Mouse (Mus musculus): ENCODE measurements at regions not wholly inside any gene's neighbourhood (a gene's known extent, or its start where the extent isn't known, plus 50 kb on each side); places are given as distances from the start of the nearest gene placed in this dataset.

DNA sequence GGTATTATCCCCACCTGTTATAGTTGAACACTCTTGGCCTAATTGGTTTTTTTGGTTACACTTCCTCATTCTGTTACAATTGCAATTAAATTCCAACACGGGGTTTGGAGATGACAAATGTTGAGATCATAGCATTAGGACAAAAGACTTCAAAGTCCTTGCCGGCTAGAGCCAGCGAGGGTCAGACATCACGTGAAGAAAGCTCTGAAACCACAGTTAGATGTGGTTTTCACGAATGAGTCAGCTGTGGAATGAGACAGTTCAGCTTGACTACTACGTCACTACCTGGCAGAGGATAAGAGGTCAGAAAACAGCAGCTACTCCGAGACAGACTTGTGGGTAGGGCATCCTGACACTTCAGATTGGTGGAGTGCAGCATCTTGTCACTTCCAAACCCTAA lies 55.5 kb upstream of the Trio start:
- H3K27me3 ChIP-seq (ENCODE audit: control insufficient read depth, insufficient read depth, insufficient read length), result no peaks in the 10 kb centered on the region
- H3K4me3 ChIP-seq, result no peak overlapping the region
- no peaks in the 10 kb centered on the region for H3K79me2 ChIP-seq (ENCODE audit: control insufficient read depth, insufficient read depth)
- H3K36me3 ChIP-seq (ENCODE audit: control insufficient read depth, insufficient read depth), result no peaks in the 10 kb centered on the region
- H3K4me2 ChIP-seq (ENCODE audit: low read depth), result peak overlapping the region; percentile 40
- TF ChIP-seq USF1 (IDR thresholded peaks at IDR 0.05; ENCODE audit: low read depth), result peak; percentile 99
- TF ChIP-seq MYOD1 (IDR thresholded peaks at IDR 0.05; ENCODE audit: control insufficient read depth in 1 of 3, insufficient read length in 2 of 3, low read depth in 2 of 3), result peak in 2 of 3 experiments; percentile 56 to 79
- TF ChIP-seq E2F4 (IDR thresholded peaks at IDR 0.05; ENCODE audit: insufficient read depth), result no peak
- no peak for TF ChIP-seq TCF3 (IDR thresholded peaks at IDR 0.05; ENCODE audit: insufficient read length, low read depth)
- TF ChIP-seq POLR2AphosphoS2 (IDR thresholded peaks at IDR 0.05; ENCODE audit: insufficient read length, low read depth), result no peak
- peak; percentile 18 for TF ChIP-seq SRF (IDR thresholded peaks at IDR 0.05; ENCODE audit: control insufficient read depth, insufficient read length, low read depth)
- no peak for TF ChIP-seq REST (IDR thresholded peaks at IDR 0.05; ENCODE audit: insufficient read depth, insufficient read length)
- TF ChIP-seq MYOG (IDR thresholded peaks at IDR 0.05; ENCODE audit: control insufficient read depth in 1 of 3, insufficient read depth in 1 of 3, insufficient read length in 2 of 3, low read depth in 2 of 3), result peak in 1 of 3 experiments; percentile 45
- TF ChIP-seq MAX (IDR thresholded peaks at IDR 0.05; ENCODE audit: low read depth), result no peak
- 0 out of 2 replicates have a peak, but pooled peaks have one; percentile 39 for TF ChIP-seq CEBPB (IDR thresholded peaks at IDR 0.05; ENCODE audit: insufficient read depth, poor library complexity, severe bottlenecking)
- TF ChIP-seq TCF12 (IDR thresholded peaks at IDR 0.05; ENCODE audit: insufficient read depth, poor library complexity, severe bottlenecking), result peak; percentile 55
- no peak for TF ChIP-seq POLR2A (IDR thresholded peaks at IDR 0.05; ENCODE audit: insufficient read length, low read depth)
- H3ac ChIP-seq (ENCODE audit: control insufficient read depth, insufficient read length), result no peak overlapping the region

DNA sequence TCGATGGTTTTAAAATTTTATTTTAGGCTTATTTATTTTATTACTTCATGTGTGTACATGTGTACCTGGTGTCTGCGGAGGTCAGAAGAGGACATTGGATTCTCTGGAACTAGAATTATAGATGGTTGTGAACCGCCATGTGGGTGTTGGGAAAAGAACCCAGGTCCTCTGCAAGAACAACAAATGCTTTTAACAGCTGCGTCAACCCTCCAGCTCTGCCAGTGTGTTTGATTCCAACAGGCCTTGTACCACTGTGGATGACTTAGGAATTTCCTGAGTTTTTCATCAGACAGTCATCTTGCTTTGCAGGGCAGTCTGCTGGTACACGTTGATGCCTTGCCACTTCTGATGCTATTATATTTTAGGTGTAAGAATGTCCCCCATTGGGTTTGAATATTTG lies 56.8 kb upstream of the Trio start:
- Histone ChIP-seq H3K27me3 (ENCODE audit: control insufficient read depth, insufficient read depth, insufficient read length) (no peaks in the 10 kb centered on the region), H3ac (ENCODE audit: control insufficient read depth, insufficient read length) (no peak overlapping the region), H3K4me2 (ENCODE audit: low read depth) (no peak overlapping the region), H3K79me2 (ENCODE audit: control insufficient read depth, insufficient read depth) (no peaks in the 10 kb centered on the region), H3K4me3 (no peak overlapping the region), H3K36me3 (ENCODE audit: control insufficient read depth, insufficient read depth) (no peaks in the 10 kb centered on the region)
- TF ChIP-seq SRF (IDR thresholded peaks at IDR 0.05; ENCODE audit: control insufficient read depth, insufficient read length, low read depth), result no peak
- TF ChIP-seq REST (IDR thresholded peaks at IDR 0.05; ENCODE audit: insufficient read depth, insufficient read length), result no peak
- TF ChIP-seq MYOG (IDR thresholded peaks at IDR 0.05; ENCODE audit: control insufficient read depth in 1 of 3, insufficient read depth in 1 of 3, insufficient read length in 2 of 3, low read depth in 2 of 3), result peak in 2 of 3 experiments; percentile 33 to 59
- TF ChIP-seq CEBPB (IDR thresholded peaks at IDR 0.05; ENCODE audit: insufficient read depth, poor library complexity, severe bottlenecking), result no peak
- TF ChIP-seq TCF12 (IDR thresholded peaks at IDR 0.05; ENCODE audit: insufficient read depth, poor library complexity, severe bottlenecking), result peak; percentile 66
- TF ChIP-seq TCF3 (IDR thresholded peaks at IDR 0.05; ENCODE audit: insufficient read length, low read depth), result no peak
- TF ChIP-seq MYOD1 (IDR thresholded peaks at IDR 0.05; ENCODE audit: control insufficient read depth in 1 of 3, insufficient read length in 2 of 3, low read depth in 2 of 3), result peak in 2 of 3 experiments; percentile 65 to 77

DNA sequence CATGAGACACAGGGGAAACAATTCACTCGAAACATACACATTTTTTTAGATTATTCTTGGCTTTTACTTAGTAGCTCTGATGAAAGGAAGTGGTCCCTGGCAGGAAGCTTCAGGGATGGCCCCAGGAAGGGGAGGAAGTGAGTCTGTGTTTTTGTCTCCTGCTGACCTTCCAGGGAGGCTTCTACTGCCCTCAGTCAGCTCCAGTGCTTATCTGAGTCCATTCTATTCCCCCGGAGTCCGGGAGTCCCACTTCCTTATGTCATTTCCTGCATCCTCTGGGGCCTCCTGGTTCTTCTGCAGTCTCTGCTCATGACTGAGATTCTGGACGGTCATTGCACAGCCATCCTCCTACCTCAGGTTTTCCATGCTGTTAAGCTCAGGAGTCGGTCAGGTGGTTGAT lies 80.3 kb upstream of the Trio start:
- no peak overlapping the region for H3K4me3 ChIP-seq
- TF ChIP-seq USF1 (IDR thresholded peaks at IDR 0.05; ENCODE audit: low read depth), result no peak
- no peak for TF ChIP-seq CEBPB (IDR thresholded peaks at IDR 0.05; ENCODE audit: insufficient read depth, poor library complexity, severe bottlenecking)
- no peak for TF ChIP-seq POLR2AphosphoS2 (IDR thresholded peaks at IDR 0.05; ENCODE audit: insufficient read length, low read depth)
- no peak for TF ChIP-seq REST (IDR thresholded peaks at IDR 0.05; ENCODE audit: insufficient read depth, insufficient read length)
- TF ChIP-seq TCF3 (IDR thresholded peaks at IDR 0.05; ENCODE audit: insufficient read length, low read depth), result no peak
- H3K27me3 ChIP-seq (ENCODE audit: control insufficient read depth, insufficient read depth, insufficient read length), result no peaks in the 10 kb centered on the region
- no peak overlapping the region for H3K4me2 ChIP-seq (ENCODE audit: low read depth)
- no peak overlapping the region for H3ac ChIP-seq (ENCODE audit: control insufficient read depth, insufficient read length)
- no peaks in the 10 kb centered on the region for H3K36me3 ChIP-seq (ENCODE audit: control insufficient read depth, insufficient read depth)
- H3K79me2 ChIP-seq (ENCODE audit: control insufficient read depth, insufficient read depth), result no peaks in the 10 kb centered on the region

DNA sequence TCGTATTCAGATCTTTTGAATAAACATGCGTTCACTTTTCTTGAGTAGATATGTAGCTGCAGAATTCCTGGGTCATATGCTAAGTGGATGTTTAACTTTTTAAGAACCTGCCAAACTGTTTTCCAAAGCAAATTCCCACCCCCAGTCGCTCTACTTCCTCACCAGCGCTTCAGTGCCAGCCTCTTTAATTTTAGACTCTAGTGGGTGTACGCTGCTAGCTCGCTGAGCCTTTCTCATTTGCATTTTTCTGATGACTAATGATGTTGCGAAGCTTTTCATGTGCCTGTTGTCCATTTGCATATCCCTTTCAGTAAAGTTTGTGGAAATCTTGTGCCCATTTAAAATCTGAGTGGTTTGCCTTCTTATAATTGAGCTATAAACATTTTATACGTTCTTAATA lies 84.3 kb upstream of the Trio start:
- H3K36me3 ChIP-seq (ENCODE audit: control insufficient read depth, insufficient read depth), result no peaks in the 10 kb centered on the region
- H3ac ChIP-seq (ENCODE audit: control insufficient read depth, insufficient read length), result no peak overlapping the region
- H3K27me3 ChIP-seq (ENCODE audit: control insufficient read depth, insufficient read depth, insufficient read length), result no peaks in the 10 kb centered on the region
- no peak overlapping the region for H3K4me3 ChIP-seq
- H3K79me2 ChIP-seq (ENCODE audit: control insufficient read depth, insufficient read depth), result no peaks in the 10 kb centered on the region
- no peak overlapping the region for H3K4me2 ChIP-seq (ENCODE audit: low read depth)
- TF ChIP-seq CEBPB (IDR thresholded peaks at IDR 0.05; ENCODE audit: insufficient read depth, poor library complexity, severe bottlenecking) (no peak), POLR2AphosphoS2 (IDR thresholded peaks at IDR 0.05; ENCODE audit: insufficient read length, low read depth) (no peak), REST (IDR thresholded peaks at IDR 0.05; ENCODE audit: insufficient read depth, insufficient read length) (no peak), MYOD1 (IDR thresholded peaks at IDR 0.05; ENCODE audit: control insufficient read depth in 1 of 3, insufficient read length in 2 of 3, low read depth in 2 of 3) (no peak), TCF3 (IDR thresholded peaks at IDR 0.05; ENCODE audit: insufficient read length, low read depth) (no peak), TCF12 (IDR thresholded peaks at IDR 0.05; ENCODE audit: insufficient read depth, poor library complexity, severe bottlenecking) (no peak), MAX (IDR thresholded peaks at IDR 0.05; ENCODE audit: low read depth) (no peak)

DNA sequence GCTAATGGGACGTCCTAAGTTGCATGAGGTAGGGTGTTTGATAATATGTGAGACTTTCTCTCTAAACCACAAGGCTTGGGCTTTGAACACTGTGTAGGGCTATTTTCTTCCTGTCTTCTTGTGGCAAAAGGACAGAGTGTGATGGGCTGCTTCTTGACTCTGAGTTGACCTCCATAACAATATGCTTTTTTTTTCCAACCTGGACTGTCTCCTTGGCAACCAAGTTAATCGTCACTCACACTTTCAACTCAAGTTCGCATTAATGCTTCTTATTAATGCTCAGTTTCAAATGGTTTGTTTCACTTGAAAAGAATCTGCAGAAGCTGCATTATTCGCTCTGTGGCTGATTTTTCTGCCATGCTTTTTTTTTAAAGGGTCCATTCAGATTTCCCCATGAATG lies 87.8 kb upstream of the Trio start:
- no peaks in the 10 kb centered on the region for H3K36me3 ChIP-seq (ENCODE audit: control insufficient read depth, insufficient read depth)
- no peaks in the 10 kb centered on the region for H3K27me3 ChIP-seq (ENCODE audit: control insufficient read depth, insufficient read depth, insufficient read length)
- H3K4me2 ChIP-seq (ENCODE audit: low read depth), result no peak overlapping the region
- no peaks in the 10 kb centered on the region for H3K79me2 ChIP-seq (ENCODE audit: control insufficient read depth, insufficient read depth)
- no peak for TF ChIP-seq USF1 (IDR thresholded peaks at IDR 0.05; ENCODE audit: low read depth)
- no peak for TF ChIP-seq MYOD1 (IDR thresholded peaks at IDR 0.05; ENCODE audit: control insufficient read depth in 1 of 3, insufficient read length in 2 of 3, low read depth in 2 of 3)
- no peak for TF ChIP-seq POLR2AphosphoS2 (IDR thresholded peaks at IDR 0.05; ENCODE audit: insufficient read length, low read depth)
- no peak for TF ChIP-seq MAX (IDR thresholded peaks at IDR 0.05; ENCODE audit: low read depth)
- no peak for TF ChIP-seq TCF12 (IDR thresholded peaks at IDR 0.05; ENCODE audit: insufficient read depth, poor library complexity, severe bottlenecking)
- no peak for TF ChIP-seq E2F4 (IDR thresholded peaks at IDR 0.05; ENCODE audit: insufficient read depth)
- no peak for TF ChIP-seq REST (IDR thresholded peaks at IDR 0.05; ENCODE audit: insufficient read depth, insufficient read length)
- no peak for TF ChIP-seq TCF3 (IDR thresholded peaks at IDR 0.05; ENCODE audit: insufficient read length, low read depth)
- no peak for TF ChIP-seq CEBPB (IDR thresholded peaks at IDR 0.05; ENCODE audit: insufficient read depth, poor library complexity, severe bottlenecking)
- TF ChIP-seq POLR2A (IDR thresholded peaks at IDR 0.05; ENCODE audit: insufficient read length, low read depth), result no peak
- no peak for TF ChIP-seq MYOG (IDR thresholded peaks at IDR 0.05; ENCODE audit: control insufficient read depth in 1 of 3, insufficient read depth in 1 of 3, insufficient read length in 2 of 3, low read depth in 2 of 3)
- TF ChIP-seq SRF (IDR thresholded peaks at IDR 0.05; ENCODE audit: control insufficient read depth, insufficient read length, low read depth), result no peak
- no peak overlapping the region for H3ac ChIP-seq (ENCODE audit: control insufficient read depth, insufficient read length)
- H3K4me3 ChIP-seq, result no peak overlapping the region

All from myocyte (in vitro differentiated cells).